Mouse (Mus musculus) gastrocnemius, postnatal 25 days (tissue): ENCODE results near the gene Hyal2. TPM values are rescaled to one million over a fixed set of nuclear protein-coding genes. Genes with fewer than 3 reads are reported as not detected.
"Not testable (repeated sequence)": the region's sequence is repeated elsewhere in the genome, so short reads cannot be mapped to it uniquely, and the experiment has no call there.

Source experiments
- DNase-seq: peaks from one replicate; pipeline ENCODE4 v3.0.0; 2022
- total RNA-seq, 2 experiments: library from RNA; stranded (reverse); gene quantifications; 1 replicate in 1 of 2; 2 replicates in 1 of 2; pipeline ENCODE4 v1.2.3; 2021

Gene Hyal2
- total RNA-seq, 2 experiments from 2014 or later: 12.0 to 15.2 TPM

DNA sequence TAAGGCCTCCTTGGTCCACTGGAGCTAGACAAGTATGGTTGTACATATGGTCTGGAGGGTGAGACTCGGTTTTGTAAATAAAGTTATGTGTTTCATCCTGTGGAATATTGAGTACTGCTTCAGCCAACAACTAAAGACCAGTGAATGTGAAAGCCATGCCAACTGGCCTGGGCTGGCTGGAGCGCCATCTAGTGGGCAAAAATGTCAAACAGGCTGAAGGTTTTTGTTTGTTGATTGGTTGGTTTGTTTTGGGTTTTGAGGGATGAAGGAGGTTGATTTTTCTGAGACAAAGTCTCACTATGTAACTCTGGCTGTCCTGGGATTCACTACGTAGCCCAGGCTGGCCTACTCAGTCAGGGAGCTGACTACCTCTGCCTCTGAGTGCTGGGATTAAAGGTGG lies 22.1 kb upstream of the Hyal2 start:
- DNase-seq: peak; percentile 58

DNA sequence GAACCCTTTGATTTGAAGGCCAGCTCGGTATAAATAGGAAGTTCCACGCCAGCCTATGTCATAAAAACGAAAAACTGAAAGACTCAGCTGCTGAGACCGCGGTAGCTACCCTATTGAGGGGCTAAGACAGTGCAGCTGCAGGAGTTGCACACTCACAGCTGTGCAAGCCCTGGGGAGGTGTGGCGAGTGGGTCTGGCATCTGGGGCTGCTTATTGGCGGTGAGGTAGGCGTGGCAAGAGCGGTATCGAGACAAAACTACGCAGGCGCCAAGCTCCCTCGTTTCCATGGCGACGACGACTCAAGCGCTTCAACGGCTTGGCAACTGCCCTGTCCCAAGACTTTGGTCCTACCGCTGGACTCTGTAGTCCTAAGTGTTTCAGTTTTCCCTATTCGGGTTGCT lies 20.7 kb upstream of the Hyal2 start, which contains the start of gene Zmynd10:
Gene Zmynd10, plus strand, starts transcription at position 273 of the 400 bp plus-strand sequence.
- DNase-seq: peak; percentile 84

DNA sequence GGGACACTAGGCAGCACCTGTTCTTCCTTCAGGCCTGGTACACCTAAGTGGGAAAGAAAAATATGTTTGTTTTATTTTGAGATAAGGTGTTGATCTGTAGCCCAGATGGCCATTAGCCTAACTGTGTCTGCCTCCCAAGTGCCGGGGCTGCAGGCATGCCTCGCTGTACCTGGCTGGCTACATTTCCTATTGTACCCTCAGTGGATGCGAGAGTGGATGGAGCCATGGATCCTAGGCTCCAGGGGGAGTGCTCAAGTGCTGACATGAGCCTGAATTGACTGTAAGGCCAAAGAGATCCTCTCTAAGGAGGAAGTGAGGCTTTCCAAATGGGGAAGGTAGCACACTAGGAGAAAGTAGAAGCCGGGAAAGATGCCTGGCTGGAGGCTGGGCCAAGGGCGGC lies 19.8 kb upstream of the Hyal2 start:
- DNase-seq: no peak

DNA sequence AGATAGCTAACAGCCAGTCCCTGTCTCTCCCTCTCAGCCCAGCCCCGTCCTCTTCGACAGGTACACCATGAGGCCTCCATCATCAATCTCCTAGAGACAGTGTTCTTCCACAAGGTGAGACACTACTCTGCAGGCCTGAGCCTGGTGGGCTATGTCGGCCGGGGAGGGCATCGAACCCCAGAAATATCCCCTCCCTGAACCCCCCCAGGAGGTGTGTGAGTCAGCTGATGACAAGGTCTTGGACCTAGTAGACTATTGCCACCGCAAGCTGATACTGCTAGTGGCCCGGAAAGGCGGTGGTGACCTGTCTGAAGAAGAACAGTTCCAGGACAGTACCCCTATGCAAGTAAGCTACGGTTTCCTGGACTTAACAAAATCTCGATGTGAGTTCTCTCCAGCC lies 18.9 kb upstream of the Hyal2 start:
- DNase-seq: no peak

DNA sequence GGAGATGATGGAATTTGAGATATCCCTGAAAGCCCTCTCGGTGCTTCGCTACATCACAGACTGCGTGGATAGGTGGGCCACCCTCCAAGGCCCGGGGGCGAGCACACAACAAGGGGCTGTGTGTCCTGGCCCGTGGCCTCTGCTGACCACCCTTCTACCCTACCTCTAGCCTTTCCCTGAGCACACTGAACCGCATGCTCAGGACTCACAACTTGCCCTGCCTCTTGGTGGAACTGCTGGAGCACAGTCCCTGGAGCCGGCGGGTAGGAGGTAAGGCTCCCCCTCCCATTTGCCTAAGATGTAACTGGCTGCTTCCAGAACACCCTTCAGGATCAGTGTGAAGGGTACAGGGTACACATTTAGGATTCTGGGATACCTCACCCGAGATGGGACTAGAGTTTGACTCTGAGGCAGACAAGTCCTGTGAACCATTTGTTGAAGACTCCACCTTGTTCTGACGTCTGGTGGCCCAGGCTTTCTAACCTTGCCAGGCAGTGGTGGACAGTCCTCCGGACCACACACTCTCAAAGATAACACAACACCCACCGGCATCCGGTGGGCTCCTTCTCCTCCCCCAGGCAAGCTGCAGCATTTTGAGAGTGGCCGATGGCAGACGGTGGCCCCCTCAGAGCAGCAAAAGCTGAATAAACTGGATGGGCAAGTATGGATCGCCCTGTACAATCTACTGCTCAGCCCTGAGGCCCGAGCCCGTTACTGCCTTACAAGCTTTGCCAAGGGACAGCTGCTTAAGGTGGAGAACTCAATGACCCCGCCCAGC lies 18.3 kb upstream of the Hyal2 start:
- no peak for DNase-seq

DNA sequence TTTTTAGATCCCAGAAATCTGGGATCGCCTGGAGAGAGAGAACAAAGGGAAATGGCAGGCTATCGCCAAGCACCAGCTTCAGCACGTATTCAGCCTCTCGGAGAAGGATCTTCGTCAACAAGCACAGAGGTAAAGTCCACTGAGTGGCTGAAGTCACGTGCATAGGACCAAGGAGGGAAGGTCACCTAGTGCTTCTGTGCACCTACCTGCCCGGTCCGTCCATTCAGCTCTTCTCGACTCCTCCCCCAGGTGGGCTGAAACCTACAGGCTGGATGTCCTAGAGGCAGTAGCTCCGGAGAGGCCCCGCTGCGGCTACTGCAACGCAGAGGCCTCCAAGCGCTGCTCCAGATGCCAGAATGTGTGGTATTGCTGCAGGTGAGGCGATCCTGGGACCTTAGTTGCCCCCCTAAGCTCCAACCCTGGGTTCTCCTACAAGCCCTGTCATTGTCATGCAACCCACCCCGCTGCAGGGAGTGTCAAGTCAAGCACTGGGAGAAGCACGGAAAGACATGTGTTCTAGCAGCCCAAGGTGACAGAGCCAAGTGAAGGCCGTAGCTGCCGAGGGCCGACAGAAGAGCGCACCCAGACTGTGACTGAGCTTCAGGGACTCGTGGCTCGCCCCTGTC lies 17.1 kb upstream of the Hyal2 start:
- DNase-seq: no peak

DNA sequence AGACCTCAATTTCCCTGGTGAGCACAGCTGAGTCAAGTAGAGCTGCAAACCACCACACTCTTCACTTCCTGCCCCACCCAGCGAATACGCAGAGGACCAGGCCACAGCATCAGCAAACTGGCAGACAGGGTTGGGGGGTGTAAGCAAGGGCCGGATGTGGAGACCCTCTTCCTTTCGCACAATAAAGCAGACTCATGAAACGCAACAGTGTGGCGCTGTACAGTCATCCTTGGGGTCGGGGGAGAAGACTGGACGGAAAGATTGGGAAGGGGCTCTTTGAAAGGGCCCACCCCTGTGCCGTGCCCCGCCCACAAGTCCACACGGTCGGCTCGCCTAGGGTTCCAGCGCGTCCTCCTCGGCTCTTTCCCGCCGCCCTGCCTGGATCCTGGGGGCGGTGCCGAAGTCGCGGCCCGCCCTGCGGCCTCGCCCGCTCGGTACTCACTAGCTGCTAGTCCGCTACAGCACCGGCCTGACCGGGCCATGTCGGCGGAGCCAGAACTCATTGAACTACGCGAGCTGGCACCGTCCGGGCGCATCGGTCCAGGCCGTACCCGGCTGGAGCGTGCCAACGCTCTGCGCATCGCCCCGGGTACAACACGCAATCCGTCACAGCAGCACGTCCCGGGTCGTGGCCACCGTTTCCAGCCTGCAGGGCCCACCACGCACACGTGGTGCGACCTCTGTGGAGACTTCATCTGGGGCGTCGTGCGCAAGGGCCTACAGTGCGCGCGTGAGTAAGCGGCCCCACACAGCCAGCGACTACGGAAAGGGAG lies 16.4 kb upstream of the Hyal2 start, which contains the start of gene Rassf1:
Gene Rassf1, plus strand, starts transcription at position 439 of the 773 bp plus-strand sequence.
- DNase-seq: peak; percentile 75

DNA sequence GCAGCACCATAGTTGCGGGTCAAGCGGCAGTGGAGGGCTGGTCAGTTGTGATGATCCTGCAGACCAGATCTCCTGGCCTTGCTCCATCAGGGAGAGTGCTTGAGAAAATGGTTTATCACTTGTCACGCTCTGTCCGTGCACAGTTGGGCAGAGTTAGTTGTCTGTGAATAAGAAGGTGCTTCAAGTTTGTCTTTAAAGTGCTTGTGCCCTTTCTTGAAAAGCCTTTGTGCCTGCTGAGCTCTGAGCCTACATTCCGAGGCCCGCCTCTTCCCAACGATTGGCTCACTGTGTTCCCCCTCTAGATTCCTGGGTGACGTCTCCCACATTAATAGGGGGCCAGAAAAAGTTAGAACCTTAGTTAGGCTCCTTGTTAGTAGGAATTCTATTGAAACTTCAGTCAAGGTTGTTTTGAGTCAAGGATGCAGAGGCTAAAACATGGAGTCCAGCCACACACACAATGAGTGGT lies 15.8 kb upstream of the Hyal2 start:
- no peak for DNase-seq

DNA sequence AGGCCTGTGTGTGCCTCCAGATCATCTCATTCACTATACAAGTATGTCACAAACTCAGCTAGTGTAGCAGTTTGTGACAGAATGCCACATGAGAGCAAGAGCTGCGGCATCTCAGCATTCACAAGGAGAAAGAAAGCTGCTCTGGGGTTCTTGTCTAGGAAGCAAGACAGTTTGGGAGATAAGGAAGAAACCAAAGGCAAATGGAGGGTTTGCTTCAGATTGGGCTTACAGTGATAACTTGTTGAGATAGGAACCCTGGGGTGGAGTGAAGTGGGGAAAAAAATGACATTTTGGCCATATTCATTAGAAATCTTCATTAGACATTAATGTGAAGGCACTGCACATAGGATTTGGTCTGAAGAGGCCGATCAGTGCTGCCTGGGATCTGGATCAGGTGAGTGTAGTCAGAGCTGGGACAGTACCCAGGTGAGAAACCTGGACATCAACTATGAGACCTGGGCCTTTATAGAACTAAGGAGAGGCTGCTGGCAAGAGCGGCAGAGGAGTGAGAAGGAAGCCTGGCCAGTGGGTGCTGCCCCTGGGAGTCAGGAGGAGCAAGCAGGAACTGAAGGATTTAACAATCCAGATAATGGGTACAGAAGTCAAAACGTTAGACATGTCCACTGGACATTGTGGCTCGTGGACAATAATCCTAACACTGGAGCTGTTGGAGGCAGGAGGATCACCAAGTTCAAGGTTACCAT lies 14.9 kb upstream of the Hyal2 start:
- no peak for DNase-seq

DNA sequence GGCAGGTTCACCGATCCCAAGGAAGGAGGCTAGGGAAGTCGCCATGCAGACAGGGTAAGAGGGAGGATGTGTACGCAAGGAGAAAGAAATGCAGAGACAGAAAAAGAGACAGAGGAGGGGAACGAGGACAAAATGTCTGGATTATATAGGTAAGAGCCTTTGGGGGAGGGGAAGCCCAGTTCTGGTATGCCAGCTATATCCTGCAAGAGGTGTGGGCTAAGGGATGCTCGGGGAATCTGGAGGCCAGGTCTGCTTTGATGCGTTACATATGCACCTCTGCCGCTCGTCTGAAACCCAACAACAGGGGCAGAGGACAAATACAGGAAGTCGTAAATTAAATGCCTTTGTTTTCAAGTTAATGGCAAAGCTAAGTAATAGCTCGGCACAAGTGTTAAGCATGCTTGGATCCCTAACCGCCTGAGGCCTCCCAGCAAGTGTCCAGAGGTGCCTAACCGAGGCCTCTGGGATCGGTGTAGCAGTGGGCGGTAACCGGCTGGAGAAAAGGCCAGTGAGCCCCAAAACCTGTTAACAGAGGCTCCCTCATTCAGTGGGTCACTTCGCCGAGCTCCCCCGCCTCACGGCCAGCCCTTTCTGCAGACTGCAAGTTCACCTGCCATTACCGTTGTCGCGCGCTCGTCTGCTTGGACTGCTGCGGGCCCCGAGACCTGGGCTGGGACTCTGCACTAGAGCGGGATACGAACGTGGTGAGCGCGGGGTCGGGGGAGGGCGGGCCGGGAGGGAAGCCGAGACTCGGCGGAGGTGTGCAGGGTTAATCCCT lies 14.0 kb upstream of the Hyal2 start:
- no peak for DNase-seq

DNA sequence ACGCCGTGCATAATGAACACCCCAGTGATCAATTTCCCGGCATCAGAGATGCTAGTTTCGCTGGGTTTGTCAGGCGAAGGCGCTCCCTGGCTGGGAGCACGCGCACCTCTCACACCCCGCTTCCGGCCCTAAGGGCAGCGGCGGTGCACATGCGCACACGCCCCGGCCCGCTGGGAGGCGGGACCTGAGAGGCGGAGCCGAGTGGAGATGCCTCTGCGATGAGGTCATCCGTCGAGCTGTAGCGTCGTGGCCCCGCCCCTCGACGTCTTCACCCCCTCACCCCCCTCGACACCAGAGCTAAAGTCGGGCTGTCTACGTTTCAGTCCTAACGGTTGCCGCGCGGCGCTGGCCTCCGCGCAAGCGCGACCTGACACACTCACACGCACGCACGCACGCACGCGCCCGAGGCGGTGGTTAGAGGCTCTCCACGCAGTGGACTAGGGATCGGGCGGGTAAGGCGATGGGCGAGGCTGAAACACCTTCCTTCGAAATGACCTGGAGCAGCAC lies 13.4 kb upstream of the Hyal2 start:
- DNase-seq: peak; percentile 96

DNA sequence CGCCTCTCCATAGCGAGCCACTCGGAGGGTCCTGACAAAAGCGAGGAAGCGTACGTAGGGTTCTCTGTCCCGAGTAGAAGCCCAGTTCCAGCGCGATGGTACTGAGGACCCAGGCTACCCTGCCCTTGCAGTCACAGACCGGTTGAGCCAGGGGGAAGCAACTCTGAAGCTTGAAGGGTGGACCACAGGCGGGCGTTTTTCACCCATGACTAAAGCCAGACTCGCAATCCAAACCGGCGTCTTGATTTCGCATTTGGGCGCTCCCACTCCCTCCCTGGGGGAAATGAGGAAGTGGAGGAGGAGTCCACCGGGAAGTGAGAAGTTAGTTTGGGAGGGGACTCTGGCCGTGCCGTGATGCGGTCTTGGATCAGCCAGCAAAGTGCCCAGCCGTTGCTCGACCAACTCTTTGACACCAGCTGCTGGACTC lies 12.7 kb upstream of the Hyal2 start:
- DNase-seq: peak; percentile 74

DNA sequence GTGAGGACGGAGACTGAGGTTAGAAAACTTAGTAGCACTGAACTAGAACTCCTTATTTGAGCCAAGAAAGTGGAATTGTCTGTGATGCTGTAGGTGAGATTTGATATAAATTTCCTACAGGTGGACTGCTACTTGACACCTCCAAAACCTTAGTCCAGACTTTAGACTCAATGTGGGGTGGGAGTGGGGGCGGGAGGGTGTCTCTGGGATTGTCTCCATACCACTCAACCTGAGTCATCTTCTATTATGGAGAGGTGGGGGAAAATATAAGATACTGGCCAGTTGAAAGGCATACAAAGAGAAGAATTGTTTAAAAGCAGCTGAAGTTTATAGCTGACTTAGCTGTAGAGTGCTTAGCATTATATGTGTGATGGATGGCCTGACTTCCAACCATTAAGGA lies 12.0 kb upstream of the Hyal2 start:
- no peak for DNase-seq

DNA sequence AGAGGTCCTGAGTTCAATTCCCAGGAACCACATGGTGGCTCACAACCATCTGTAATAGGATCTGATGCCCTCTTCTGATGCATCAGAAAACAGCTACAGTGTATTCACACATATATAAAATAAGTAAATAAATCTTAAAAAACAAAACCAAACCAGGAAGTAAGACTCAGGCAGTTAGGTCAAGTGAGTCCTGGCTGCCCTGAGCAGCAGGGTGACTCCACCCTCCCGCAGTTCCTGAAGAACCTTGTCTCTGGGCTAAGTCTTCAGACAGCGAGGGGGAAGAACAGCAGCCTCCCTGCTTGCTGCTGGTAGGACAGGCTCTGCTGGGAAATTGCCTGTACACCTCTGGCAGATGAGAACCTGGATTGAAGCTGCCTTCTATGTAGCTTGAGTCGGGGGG lies 11.4 kb upstream of the Hyal2 start:
- DNase-seq: no peak

DNA sequence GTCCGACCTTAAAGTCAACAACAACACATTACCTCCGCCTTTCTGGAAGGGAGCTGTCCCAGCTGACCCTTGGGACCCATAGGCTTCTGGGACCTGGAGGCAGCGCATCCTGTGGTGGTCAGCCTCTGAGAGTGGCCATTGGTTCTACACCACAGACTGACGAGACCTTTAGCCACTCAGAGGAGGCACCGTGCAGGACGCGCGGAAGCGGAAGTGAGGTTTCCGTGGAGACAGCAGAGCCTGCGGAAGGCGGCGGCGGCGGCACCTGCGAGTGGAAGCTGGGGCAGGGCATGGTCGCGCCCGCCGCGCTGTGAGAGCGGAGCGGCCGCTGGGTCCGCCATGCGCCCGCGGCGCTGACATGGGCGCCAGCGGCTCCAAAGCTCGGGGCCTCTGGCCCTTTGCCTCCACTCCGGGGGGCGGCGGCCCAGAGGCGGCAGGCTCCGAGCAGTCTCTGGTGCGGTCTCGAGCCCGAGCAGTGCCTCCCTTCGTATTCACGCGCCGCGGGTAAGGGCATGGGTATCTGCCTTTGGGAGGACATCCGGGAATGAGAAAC lies 4.6 kb upstream of the Hyal2 start, which contains the start of gene Tusc2:
Gene Tusc2, plus strand, starts transcription at position 227 of the 553 bp plus-strand sequence.
- peak; percentile 95 for DNase-seq

DNA sequence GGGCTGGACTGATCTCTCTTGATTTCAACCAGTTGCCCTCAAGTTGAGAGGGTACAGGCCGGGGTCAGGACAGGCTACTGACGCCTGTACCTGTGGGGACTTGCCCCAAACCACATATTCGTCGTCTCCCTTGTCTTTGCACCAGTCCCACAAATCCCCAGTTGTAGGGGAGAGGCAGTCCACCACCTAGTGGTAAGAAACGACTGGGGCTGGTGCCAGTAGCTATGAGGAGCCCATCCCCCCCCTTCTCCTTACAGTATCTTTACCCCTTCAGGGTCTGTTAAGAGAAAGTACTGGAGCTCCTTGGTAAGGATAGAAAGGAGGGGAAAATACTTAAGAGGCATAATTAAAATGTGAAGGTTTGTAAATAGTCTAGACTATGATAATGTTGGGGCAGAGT lies 2.2 kb upstream of the Hyal2 start:
- DNase-seq: not testable (repeated sequence)

DNA sequence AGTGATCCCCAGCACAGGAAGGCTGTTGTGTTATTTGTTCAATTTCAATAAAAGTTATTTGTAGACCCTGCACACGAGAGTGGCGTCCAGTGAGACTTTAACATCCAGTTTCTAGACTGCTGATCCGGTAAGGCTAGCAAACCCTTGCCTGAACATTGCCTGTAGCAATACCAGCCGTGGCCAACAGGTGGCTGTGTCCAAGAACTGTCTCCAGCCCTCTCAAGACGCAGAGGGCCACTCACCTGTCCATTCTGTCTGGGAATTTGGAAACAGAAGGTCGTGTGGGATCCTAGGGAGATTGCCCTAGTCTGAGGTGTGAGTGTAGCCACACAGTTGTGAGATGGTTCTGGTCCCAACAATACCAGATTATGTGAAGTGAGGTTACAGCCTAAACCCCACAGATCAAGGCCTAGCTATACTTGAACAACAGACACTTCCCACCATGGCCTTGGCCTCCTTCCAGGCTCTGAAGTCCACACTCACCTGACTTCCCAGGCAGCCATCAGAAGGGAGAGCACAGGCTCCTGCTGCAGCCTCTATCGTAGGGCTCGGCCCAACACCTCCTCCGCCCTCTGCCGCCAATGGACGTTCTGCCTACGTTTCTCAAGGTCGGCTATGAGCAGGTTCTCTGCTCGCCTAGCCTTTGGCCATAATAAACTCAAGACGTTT lies 1.6 kb upstream of the Hyal2 start:
- no peak for DNase-seq

DNA sequence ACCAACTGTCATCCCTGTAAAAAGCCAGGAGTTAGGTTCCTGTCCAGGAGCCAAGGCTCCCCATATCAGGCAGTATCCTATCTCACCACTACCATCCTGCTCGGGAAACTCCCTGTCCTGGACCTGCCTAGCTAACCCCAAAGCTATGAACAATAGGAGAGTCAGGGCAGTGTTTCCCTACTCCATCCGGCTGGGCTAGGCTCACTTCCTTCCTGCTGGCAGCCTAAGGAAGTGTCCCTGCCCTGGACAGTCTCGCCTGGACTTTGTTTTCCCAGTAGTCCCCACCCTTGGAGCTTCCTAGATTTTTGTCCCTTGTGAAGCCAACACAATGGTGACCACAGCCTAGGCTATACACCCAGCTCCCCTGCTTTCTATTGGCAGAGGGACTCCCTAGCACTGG lies 890 bp upstream of the Hyal2 start:
- peak; percentile 62 for DNase-seq

DNA sequence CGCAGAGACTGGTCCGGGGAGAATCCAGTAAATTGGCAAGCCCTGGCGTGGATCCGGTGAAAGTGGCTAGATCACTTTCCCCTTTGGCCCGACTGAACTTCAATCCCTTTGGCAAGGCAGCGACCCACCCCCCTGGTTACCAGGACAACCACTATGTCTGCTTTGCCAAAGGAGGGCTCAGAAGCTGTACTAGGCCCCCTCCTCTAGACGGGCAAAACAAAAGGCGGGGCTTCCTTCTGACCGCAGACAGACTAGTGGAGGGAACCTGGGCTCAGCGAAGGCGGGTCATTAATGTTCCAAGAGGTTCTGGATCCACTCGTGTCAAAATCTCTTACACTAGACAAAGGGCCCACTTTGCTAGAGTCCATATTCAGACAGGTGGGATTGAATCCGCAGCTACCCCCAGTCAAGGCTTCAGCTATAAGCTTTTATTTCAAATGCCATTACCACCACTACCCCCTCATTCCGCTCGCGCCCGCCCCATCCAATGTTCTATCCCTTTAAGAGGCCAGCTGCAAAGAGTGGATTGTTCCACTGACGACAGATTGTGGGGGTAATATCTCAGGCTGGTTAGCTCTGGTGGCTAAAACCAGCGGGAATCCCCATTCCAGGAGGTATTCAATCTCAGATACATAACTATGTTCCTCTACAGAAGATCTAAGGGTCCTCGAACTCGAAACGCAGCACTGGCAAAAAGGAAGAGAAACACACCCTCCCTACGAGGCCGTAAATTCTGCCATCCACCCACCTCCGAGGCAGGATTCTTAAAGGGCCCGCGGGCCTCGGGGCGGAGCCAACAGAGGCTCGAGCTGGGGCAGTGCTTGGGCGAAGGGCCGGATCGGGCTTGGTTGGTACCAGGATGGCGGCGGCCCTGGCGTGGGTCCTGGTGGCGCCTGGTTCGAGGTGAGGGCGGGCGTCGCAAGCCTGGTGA lies 851 bp downstream of the Hyal2 start:
- DNase-seq: peak; percentile 84
